Mouse (Mus musculus) mesoderm, embryonic 11.5 days (tissue): ENCODE data around the gene Spats2.
A peak's percentile ranks its signal among the peaks of the same experiment; 100 is the strongest.
"Not testable (repeated sequence)": the region's sequence is repeated elsewhere in the genome, so short reads cannot be mapped to it uniquely, and the experiment has no call there.

ENCODE experiments used
- DNase-seq: peaks from one replicate; pipeline ENCODE4 v3.0.0-alpha.2; 2012; ENCODE audit warnings: low read depth, low spot score

The Spats2 gene

GRCm38 (mm10) chr15:99125711-99126080 is at the start of gene Spats2:
Spats2 (plus strand) TSS chr15:99125916.
- no peak for DNase-seq

- not testable (repeated sequence) for DNase-seq
Measured at GRCm38 (mm10) chr15:99076011-99076410, 49.7 kb upstream of the Spats2 start.

GRCm38 (mm10) chr15:99078181-99078910 is 47.4 kb upstream of the Spats2 start:
- no peak for DNase-seq

GRCm38 (mm10) chr15:99079804-99080203 is 45.9 kb upstream of the Spats2 start:
- no peak for DNase-seq

- DNase-seq: no peak
Measured at GRCm38 (mm10) chr15:99082322-99082721, 43.4 kb upstream of the Spats2 start.

GRCm38 (mm10) chr15:99082840-99083239 is 42.9 kb upstream of the Spats2 start:
- no peak for DNase-seq

- DNase-seq: no peak
Measured at GRCm38 (mm10) chr15:99083258-99083657, 42.5 kb upstream of the Spats2 start.

- DNase-seq: no peak
Measured at GRCm38 (mm10) chr15:99083867-99084557, 41.7 kb upstream of the Spats2 start.

GRCm38 (mm10) chr15:99084618-99085017 is 41.1 kb upstream of the Spats2 start:
- no peak for DNase-seq

GRCm38 (mm10) chr15:99085997-99086396 is 39.7 kb upstream of the Spats2 start:
- no peak for DNase-seq

GRCm38 (mm10) chr15:99087253-99088075 is 38.3 kb upstream of the Spats2 start, which contains the start of gene C1ql4:
C1ql4 (minus strand) TSS chr15:99087817.
- DNase-seq: no peak

- peak; percentile 84 for DNase-seq
Measured at GRCm38 (mm10) chr15:99088292-99088691, 37.4 kb upstream of the Spats2 start.

GRCm38 (mm10) chr15:99089069-99089468 is 36.6 kb upstream of the Spats2 start:
- DNase-seq: no peak

GRCm38 (mm10) chr15:99092870-99093269 is 32.8 kb upstream of the Spats2 start, which contains the start of gene Dnajc22:
Dnajc22 (plus strand) TSS chr15:99093170.
- no peak for DNase-seq

- peak; percentile 81 for DNase-seq
Measured at GRCm38 (mm10) chr15:99093291-99094258, 32.1 kb upstream of the Spats2 start.

- peak; percentile 78 for DNase-seq
Measured at GRCm38 (mm10) chr15:99094631-99095270, 31.0 kb upstream of the Spats2 start.

GRCm38 (mm10) chr15:99095356-99095755 is 30.4 kb upstream of the Spats2 start:
- DNase-seq: no peak

GRCm38 (mm10) chr15:99096061-99096793 is 29.5 kb upstream of the Spats2 start:
- no peak for DNase-seq

GRCm38 (mm10) chr15:99096831-99097500 is 28.8 kb upstream of the Spats2 start:
- DNase-seq: no peak
